Mouse (Mus musculus): ENCODE measurements around the gene Gm20877. TPM values are rescaled to one million over a fixed set of nuclear protein-coding genes. Genes with fewer than 3 reads are reported as not detected.
"Not testable (repeated sequence)": the region's sequence is repeated elsewhere in the genome, so short reads cannot be mapped to it uniquely, and the experiment has no call there.

The Gm20877 gene
- total RNA-seq (2015): not detected in 2 replicates
- not detected in 2 replicates for total RNA-seq (2017)

- ATAC-seq (ENCODE audit: poor library complexity, severe bottlenecking): not testable (repeated sequence)
These were observed at the start of gene Gm20877 for GRCm38 (mm10) chrY:17093573-17093972. TSS of gene Gm20877 (plus strand) at chrY:17093873.
